Mouse (Mus musculus) embryonic facial prominence, embryonic 10.5 days (tissue): ENCODE measurements around the gene Coro1c. TPM values are rescaled to one million over a fixed set of nuclear protein-coding genes. Genes with fewer than 3 reads are reported as not detected.
A peak's percentile ranks its signal among the peaks of the same experiment; 100 is the strongest.

Experiments used
- DNase-seq: peaks from one replicate; pipeline ENCODE4 v3.0.0-alpha.2; 2017; ENCODE audit warnings: low spot score
- H3K27ac ChIP-seq: fragments of 300-500 bp; sonication (generic); replicated peaks from 2 replicates; pipeline ENCODE4 v1.5.1; 2016; ENCODE audit warnings: mild to moderate bottlenecking
- H3K27me3 ChIP-seq: fragments of 300-500 bp; sonication (generic); replicated peaks from 2 replicates; pipeline ENCODE4 v1.6.1; 2016; ENCODE audit warnings: low read depth, mild to moderate bottlenecking; ENCODE audit not compliant: poor library complexity, severe bottlenecking
- H3K36me3 ChIP-seq: fragments of 300-500 bp; sonication (generic); replicated peaks from 2 replicates; pipeline ENCODE4 v1.6.1; 2016; ENCODE audit warnings: mild to moderate bottlenecking, moderate library complexity
- H3K4me1 ChIP-seq: fragments of 300-500 bp; sonication (generic); 2 replicates; pipeline ENCODE4 v1.6.1; 2016
- H3K4me3 ChIP-seq: fragments of 300-500 bp; sonication (generic); 2 replicates; pipeline ENCODE4 v1.5.1; 2016; ENCODE audit warnings: mild to moderate bottlenecking, moderate library complexity
- H3K9me3 ChIP-seq: fragments of 300-500 bp; sonication (generic); 2 replicates; pipeline ENCODE4 v1.6.1; 2016; ENCODE audit warnings: mild to moderate bottlenecking
- WGBS: fragments of 180-500 bp; shearing (Covaris S2); methylation state at CpG from one replicate; pipeline ENCODE4 v1.1.7; 2016; 5-methylcytosine and 5-hydroxymethylcytosine counted together
- polyA plus RNA-seq: library from polyadenylated mRNA; unstranded; fragments of >200 nt; fragmentation: Nextera tagmentation; extraction: Ambion mirVana; gene quantifications from 2 replicates; pipeline ENCODE4 v1.2.1, GENCODE M21; 2016

The Coro1c gene
- polyA plus RNA-seq = 178 and 198 TPM in 2 replicates

DNA sequence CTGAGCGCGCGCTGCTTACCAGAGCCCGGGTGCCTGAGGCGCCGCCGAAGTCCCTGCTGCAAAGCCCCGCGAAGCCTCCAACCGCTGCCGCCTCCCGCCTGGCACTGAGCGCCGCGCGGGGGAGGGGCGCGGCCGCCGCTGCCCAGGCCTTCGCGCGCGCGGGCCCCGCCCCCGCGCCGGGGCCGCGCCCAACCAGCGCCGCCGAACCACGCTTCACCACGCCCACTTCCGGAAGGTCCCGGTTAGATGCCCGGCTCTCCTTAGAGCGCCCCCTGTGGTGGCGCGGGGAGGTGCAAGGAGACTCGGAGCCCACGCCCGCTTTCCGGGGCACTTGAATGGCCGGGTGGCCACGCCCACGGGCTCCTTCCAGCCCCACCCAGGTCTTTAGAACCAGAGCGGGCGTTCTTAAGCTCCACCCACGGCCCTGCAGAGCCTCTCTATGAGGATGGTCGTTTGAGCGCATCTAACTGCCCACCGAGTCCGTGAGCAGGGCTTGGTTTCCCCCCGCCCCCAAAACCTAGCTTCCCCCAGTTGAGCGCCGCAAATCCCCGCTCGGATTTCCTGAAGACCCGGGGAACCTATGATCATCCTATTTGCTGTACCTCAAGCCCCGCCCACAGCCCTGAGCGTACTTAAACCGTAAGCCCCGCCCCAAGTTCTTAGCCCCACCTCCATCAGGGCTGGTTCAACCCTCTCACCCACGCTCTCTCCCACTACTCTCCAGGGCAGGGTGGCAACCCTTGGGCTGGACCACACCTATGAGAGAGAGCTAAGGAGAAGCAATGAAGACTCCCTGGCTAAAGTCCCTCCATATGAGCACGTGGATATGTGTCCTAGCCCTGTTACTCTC is at the start of gene Coro1c:
Coro1c (minus strand) TSS at position 167 of the 850 bp plus-strand sequence.
- Histone ChIP-seq H3K27ac (peak within 1 kb of the TSS; percentile 97), H3K4me1 (peaks cover 58% of the 10 kb centered on the region), H3K36me3 (no peaks in the 10 kb centered on the region), H3K4me3 (peak within 1 kb of the TSS; percentile 99), H3K27me3 (no peaks in the 10 kb centered on the region), H3K9me3 (no peaks in the 10 kb centered on the region)
- WGBS = under 1% methylated on average over 68 of the region's 68 CpGs
- DNase-seq = peak; percentile 100

DNA sequence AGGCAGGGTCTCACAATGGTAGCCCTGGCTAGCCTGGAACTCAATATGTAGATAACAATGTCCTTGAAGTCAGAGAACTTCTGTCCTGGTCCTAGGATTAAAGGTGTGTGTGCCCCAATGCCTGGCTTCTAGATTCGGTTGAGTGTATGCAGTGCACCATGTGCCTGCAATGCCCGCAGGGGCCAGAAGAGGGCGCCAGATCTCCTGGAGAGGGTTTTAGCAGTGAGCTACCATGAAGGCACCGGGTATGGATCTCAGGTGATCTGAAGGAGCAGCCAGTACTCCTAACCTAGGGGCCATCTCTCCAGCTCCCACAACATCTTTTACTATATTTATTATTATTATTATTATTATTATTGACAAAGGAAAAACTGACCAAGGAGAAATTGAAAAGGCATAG is 48.0 kb upstream of the Coro1c start:
- Histone ChIP-seq H3K4me3 (no peak overlapping the region), H3K36me3 (peaks cover 63% of the 10 kb centered on the region), H3K27me3 (no peaks in the 10 kb centered on the region), H3K4me1 (peaks cover 27% of the 10 kb centered on the region), H3K9me3 (no peaks in the 10 kb centered on the region), H3K27ac (no peak overlapping the region)
- 10% methylated on average over 4 of the region's 4 CpGs for WGBS
- peak; percentile 93 for DNase-seq

DNA sequence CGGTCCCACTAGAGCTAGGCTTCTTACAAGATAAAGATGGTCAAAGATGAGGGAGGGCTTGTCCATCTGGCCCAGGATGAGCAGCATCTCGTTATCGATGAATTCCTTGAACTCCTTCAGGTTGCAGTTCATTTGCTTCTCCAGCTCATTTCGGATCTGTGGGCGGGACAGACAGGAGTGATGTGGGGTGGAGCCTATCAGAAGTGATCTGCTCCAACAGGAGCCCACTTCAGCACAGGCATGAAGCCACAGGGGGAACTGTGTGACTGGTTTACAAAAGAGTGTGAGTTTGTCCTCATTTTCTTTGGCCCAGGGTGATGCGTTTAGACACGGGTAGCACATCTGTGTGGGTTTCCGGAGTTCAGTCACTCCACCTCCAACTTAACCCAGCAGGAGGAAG is 47.1 kb upstream of the Coro1c start:
- no peak overlapping the region for H3K27ac ChIP-seq
- H3K27me3 ChIP-seq = no peaks in the 10 kb centered on the region
- H3K36me3 ChIP-seq = peaks cover 63% of the 10 kb centered on the region
- DNase-seq = no peak
- 89% methylated on average over 8 of the region's 8 CpGs for WGBS
- H3K4me1 ChIP-seq = peaks cover 27% of the 10 kb centered on the region
- H3K4me3 ChIP-seq = no peak overlapping the region
- H3K9me3 ChIP-seq = no peaks in the 10 kb centered on the region

- Histone ChIP-seq H3K9me3 (no peaks in the 10 kb centered on the region), H3K27ac (no peak overlapping the region), H3K4me3 (no peak overlapping the region), H3K4me1 (peaks cover 27% of the 10 kb centered on the region), H3K27me3 (no peaks in the 10 kb centered on the region), H3K36me3 (peaks cover 64% of the 10 kb centered on the region)
- no peak for DNase-seq
- 86% methylated on average over 5 of the region's 5 CpGs for WGBS
Measured at GRCm38 (mm10) chr5:113955281-113955680, 46.7 kb upstream of the Coro1c start.

DNA sequence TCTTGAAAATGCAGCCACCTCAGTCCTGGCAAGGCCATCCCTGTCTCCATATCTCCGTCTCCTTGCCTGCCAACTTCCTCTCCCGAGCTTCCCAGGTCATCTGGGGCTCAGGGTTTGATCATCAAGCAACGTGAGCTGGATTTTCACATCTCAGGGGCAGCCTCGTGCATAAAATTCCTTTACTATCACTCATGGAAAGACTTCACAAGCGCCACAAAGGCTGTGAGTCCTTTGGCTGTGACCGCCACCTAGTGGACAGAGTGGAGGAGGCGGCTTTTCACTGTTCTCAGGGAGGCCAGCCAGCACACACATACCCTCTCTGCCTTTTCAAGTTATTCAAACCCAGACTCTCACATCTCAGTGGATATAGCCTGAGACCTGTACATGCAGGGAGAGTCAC is 45.9 kb upstream of the Coro1c start:
- H3K4me1 ChIP-seq = peaks cover 20% of the 10 kb centered on the region
- H3K36me3 ChIP-seq = peaks cover 72% of the 10 kb centered on the region
- peak; percentile 85 for DNase-seq
- no peaks in the 10 kb centered on the region for H3K9me3 ChIP-seq
- no peak overlapping the region for H3K4me3 ChIP-seq
- no peaks in the 10 kb centered on the region for H3K27me3 ChIP-seq
- WGBS = 17% methylated on average over 7 of the region's 7 CpGs
- H3K27ac ChIP-seq = peak overlapping the region; percentile 40

DNA sequence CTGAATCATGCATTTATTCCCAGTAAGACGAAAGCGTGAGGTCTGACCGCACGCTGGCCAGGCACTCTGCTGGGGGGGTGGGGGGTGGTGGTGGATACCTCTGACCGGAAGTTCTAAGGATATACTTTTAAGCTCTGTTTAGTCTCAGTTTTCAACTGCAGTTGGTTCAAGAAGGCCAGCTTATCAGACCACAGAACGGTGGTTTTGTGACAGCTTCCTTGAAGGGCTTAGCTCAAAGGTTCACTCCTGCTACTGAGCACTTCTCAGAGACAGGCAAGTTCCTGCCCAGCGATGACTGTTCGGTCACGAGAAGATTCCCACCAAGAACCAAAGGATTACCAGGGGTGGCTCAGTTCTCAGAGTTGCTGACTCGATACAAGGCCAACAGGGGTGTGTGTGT is 44.0 kb upstream of the Coro1c start:
- Histone ChIP-seq H3K4me3 (no peak overlapping the region), H3K27me3 (no peaks in the 10 kb centered on the region), H3K36me3 (peaks cover 80% of the 10 kb centered on the region), H3K4me1 (peaks cover under 1% of the 10 kb centered on the region), H3K9me3 (no peaks in the 10 kb centered on the region), H3K27ac (no peak overlapping the region)
- WGBS = 89% methylated on average over 10 of the region's 10 CpGs
- no peak for DNase-seq

DNA sequence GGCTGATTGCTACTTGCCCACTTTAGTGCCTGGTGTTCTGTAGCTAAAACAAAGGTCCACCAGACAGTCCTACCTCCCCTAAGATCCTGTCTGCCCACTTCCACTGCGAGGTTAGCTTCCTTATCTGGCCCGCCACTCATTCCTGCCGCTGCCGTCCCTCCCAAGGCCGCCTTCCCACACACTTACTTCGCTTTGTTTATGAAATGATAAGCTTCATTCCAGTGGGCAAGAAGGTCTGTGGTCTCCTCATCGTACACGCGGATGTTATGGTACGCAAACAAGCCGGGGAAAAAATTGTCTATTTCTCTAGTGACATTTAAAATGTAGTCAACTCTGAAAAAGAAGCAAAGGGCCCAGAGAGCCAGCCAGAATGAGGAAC is 43.1 kb upstream of the Coro1c start:
- WGBS = 91% methylated on average over 11 of the region's 11 CpGs
- no peaks in the 10 kb centered on the region; the same call in none of the 2 replicates for H3K4me1 ChIP-seq
- H3K36me3 ChIP-seq = peaks cover 81% of the 10 kb centered on the region
- no peak for DNase-seq
- H3K4me3 ChIP-seq = no peak overlapping the region
- H3K27ac ChIP-seq = no peak overlapping the region
- H3K27me3 ChIP-seq = no peaks in the 10 kb centered on the region
- H3K9me3 ChIP-seq = no peaks in the 10 kb centered on the region

GRCm38 (mm10) chr5:113950786-113951692 is 42.5 kb upstream of the Coro1c start:
- Histone ChIP-seq H3K9me3 (no peaks in the 10 kb centered on the region), H3K27ac (no peak overlapping the region; the same call in 1 of the 2 replicates), H3K4me1 (no peaks in the 10 kb centered on the region; the same call in none of the 2 replicates), H3K36me3 (peaks cover 87% of the 10 kb centered on the region), H3K4me3 (no peak overlapping the region), H3K27me3 (no peaks in the 10 kb centered on the region)
- WGBS = 85% methylated on average over 19 of the region's 19 CpGs
- DNase-seq = no peak

GRCm38 (mm10) chr5:113950133-113950532 is 41.6 kb upstream of the Coro1c start:
- WGBS = 95% methylated on average over 17 of the region's 17 CpGs
- no peak overlapping the region for H3K27ac ChIP-seq
- peaks cover 88% of the 10 kb centered on the region for H3K36me3 ChIP-seq
- no peaks in the 10 kb centered on the region for H3K27me3 ChIP-seq
- no peaks in the 10 kb centered on the region for H3K9me3 ChIP-seq
- H3K4me3 ChIP-seq = no peak overlapping the region
- no peak for DNase-seq
- H3K4me1 ChIP-seq = no peaks in the 10 kb centered on the region; the same call in none of the 2 replicates

GRCm38 (mm10) chr5:113947280-113947679 is 38.7 kb upstream of the Coro1c start:
- 70% methylated on average over 2 of the region's 2 CpGs for WGBS
- Histone ChIP-seq H3K36me3 (peaks cover 96% of the 10 kb centered on the region), H3K4me1 (peaks cover 3% of the 10 kb centered on the region; the same call in 1 of the 2 replicates), H3K27me3 (no peaks in the 10 kb centered on the region), H3K4me3 (no peak overlapping the region), H3K9me3 (no peaks in the 10 kb centered on the region), H3K27ac (no peak overlapping the region)
- no peak for DNase-seq

- Histone ChIP-seq H3K9me3 (no peaks in the 10 kb centered on the region), H3K4me3 (no peak overlapping the region), H3K27ac (0 out of 2 replicates have a peak overlapping the region, but pooled peaks have one; percentile 1), H3K27me3 (no peaks in the 10 kb centered on the region), H3K4me1 (0 out of 2 replicates have a peak, but pooled peaks cover 3% of the 10 kb centered on the region), H3K36me3 (peaks cover 99% of the 10 kb centered on the region)
- 96% methylated on average over 6 of the region's 6 CpGs for WGBS
- no peak for DNase-seq
Measured at GRCm38 (mm10) chr5:113945126-113945525, 36.6 kb upstream of the Coro1c start.

- Histone ChIP-seq H3K9me3 (no peaks in the 10 kb centered on the region), H3K4me3 (no peak overlapping the region), H3K27ac (peak overlapping the region; percentile 57), H3K27me3 (no peaks in the 10 kb centered on the region), H3K4me1 (0 out of 2 replicates have a peak, but pooled peaks cover 3% of the 10 kb centered on the region), H3K36me3 (peaks cover 97% of the 10 kb centered on the region)
- WGBS = 78% methylated on average over 12 of the region's 12 CpGs
- no peak for DNase-seq
Measured at GRCm38 (mm10) chr5:113943328-113943727, 34.8 kb upstream of the Coro1c start.
